Mouse (Mus musculus): ENCODE results near the gene Rangap1. TPM values are rescaled to one million over a fixed set of nuclear protein-coding genes. Genes with fewer than 3 reads are reported as not detected.

Gene Rangap1
- polyA plus RNA-seq, 1 experiment from 2014 or later: 95.7 TPM

DNA sequence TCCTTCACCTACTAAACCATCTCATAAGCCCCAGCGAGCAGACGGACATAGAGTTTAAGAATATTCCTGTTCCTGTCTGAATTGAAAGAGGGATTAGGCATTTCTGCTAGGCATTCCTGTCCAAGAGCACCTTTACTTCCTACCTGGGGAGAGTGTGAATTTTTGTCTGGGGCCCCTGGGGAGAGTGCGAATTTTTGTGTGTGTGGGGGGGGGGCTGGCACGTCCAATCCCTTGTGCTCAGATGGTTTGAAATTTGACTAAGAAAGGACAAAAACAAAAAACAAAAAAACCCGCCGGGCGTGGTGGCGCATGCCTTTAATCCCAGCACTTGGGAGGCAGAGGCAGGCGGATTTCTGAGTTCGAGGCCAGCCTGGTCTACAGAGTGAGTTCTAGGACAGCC lies 82.0 kb downstream of the Rangap1 start:
- Histone ChIP-seq H3K9me3 (ENCODE audit: control insufficient read depth, low read length) (no peaks in the 10 kb centered on the region), H3K4me3 (ENCODE audit: low read length) (peak overlapping the region; percentile 70), H3K27ac (ENCODE audit: low read length) (no peak overlapping the region), H3K36me3 (ENCODE audit: control insufficient read depth, insufficient read depth, low read length) (peaks cover 6% of the 10 kb centered on the region), H3K4me1 (replicated peaks; ENCODE audit: control insufficient read depth, insufficient read depth, low read length) (peaks cover 7% of the 10 kb centered on the region), H3K4me2 (ENCODE audit: low read depth, low read length) (peak overlapping the region; percentile 87), H3K27me3 (ENCODE audit: control insufficient read depth, insufficient read depth, low read depth, low read length) (no peaks in the 10 kb centered on the region), H3K9ac (ENCODE audit: low read length) (no peak overlapping the region)
- 51% methylated on average over 10 of the region's 10 CpGs for WGBS
- ATAC-seq (ENCODE audit: low read depth): no peak

- Histone ChIP-seq H3K9ac (ENCODE audit: low read length) (no peak overlapping the region), H3K36me3 (ENCODE audit: control insufficient read depth, insufficient read depth, low read length) (no peaks in the 10 kb centered on the region), H3K27ac (ENCODE audit: low read length) (no peak overlapping the region), H3K27me3 (ENCODE audit: control insufficient read depth, insufficient read depth, low read depth, low read length) (no peaks in the 10 kb centered on the region), H3K4me1 (replicated peaks; ENCODE audit: control insufficient read depth, insufficient read depth, low read length) (peaks cover 7% of the 10 kb centered on the region), H3K4me2 (ENCODE audit: low read depth, low read length) (no peak overlapping the region), H3K4me3 (ENCODE audit: low read length) (no peak overlapping the region), H3K9me3 (ENCODE audit: control insufficient read depth, low read length) (no peaks in the 10 kb centered on the region)
- ATAC-seq (ENCODE audit: low read depth): no peak
- 85% methylated on average over 2 of the region's 2 CpGs for WGBS
Observed at GRCm38 (mm10) chr15:81661701-81662100, 83.6 kb downstream of the Rangap1 start.

Other genes with a start within 250 kb of the Rangap1 start
- 13.8 and 16.2 TPM in 2 replicates for gene Ep300, start 160.2 kb downstream of the Rangap1 start, polyA plus RNA-seq (2015; fragmentation: Nextera tagmentation; extraction: Ambion mirVana)
- 19.8 and 24.8 TPM in 2 replicates for gene L3mbtl2, start 81.6 kb downstream of the Rangap1 start, polyA plus RNA-seq (2015; fragmentation: Nextera tagmentation; extraction: Ambion mirVana)
- gene Chadl, start 48.2 kb downstream of the Rangap1 start, polyA plus RNA-seq (2015; fragmentation: Nextera tagmentation; extraction: Ambion mirVana): 4.5 and 5.6 TPM in 2 replicates
- gene Zc3h7b, start 473 bp downstream of the Rangap1 start, polyA plus RNA-seq (2015; fragmentation: Nextera tagmentation; extraction: Ambion mirVana): 25.7 and 32.0 TPM in 2 replicates
- gene Tef, start 56.9 kb upstream of the Rangap1 start, polyA plus RNA-seq (2015; fragmentation: Nextera tagmentation; extraction: Ambion mirVana): 32.4 and 39.8 TPM in 2 replicates
- 32.3 and 36.0 TPM in 2 replicates for gene Tob2, start 113.3 kb upstream of the Rangap1 start, polyA plus RNA-seq (2015; fragmentation: Nextera tagmentation; extraction: Ambion mirVana)
- 146 and 148 TPM in 2 replicates for gene Phf5a, start 126.4 kb upstream of the Rangap1 start, polyA plus RNA-seq (2015; fragmentation: Nextera tagmentation; extraction: Ambion mirVana)
- gene Aco2, start 126.8 kb upstream of the Rangap1 start, polyA plus RNA-seq (2015; fragmentation: Nextera tagmentation; extraction: Ambion mirVana): 171 and 180 TPM in 2 replicates
- 64.5 and 65.1 TPM in 2 replicates for gene Polr3h, start 180.7 kb upstream of the Rangap1 start, polyA plus RNA-seq (2015; fragmentation: Nextera tagmentation; extraction: Ambion mirVana)
- 10.0 and 10.7 TPM in 2 replicates for gene Csdc2, start 191.2 kb upstream of the Rangap1 start, polyA plus RNA-seq (2015; fragmentation: Nextera tagmentation; extraction: Ambion mirVana)
- gene Pmm1, start 215.4 kb upstream of the Rangap1 start, polyA plus RNA-seq (2015; fragmentation: Nextera tagmentation; extraction: Ambion mirVana): 37.7 and 41.7 TPM in 2 replicates
- not detected in 2 replicates for gene 1700029P11Rik, start 235.0 kb upstream of the Rangap1 start, polyA plus RNA-seq (2015; fragmentation: Nextera tagmentation; extraction: Ambion mirVana)
- 72.0 and 77.0 TPM in 2 replicates for gene Xrcc6, start 242.3 kb upstream of the Rangap1 start, polyA plus RNA-seq (2015; fragmentation: Nextera tagmentation; extraction: Ambion mirVana)

Measured in lung, embryonic 16.5 days (tissue).